Mouse (Mus musculus) erythroblast, embryonic 14.5 days (primary cell): ENCODE results near the gene Banp.

ENCODE experiments used
- GATA1 ChIP-seq: IDR thresholded peaks from 2 replicates; pipeline ENCODE4 v1.6.1; 2012; ENCODE audit warnings: low read length, inconsistent platforms, mixed read lengths
- TAL1 ChIP-seq: IDR thresholded peaks from 3 replicates; pipeline ENCODE4 v1.6.1; 2012; ENCODE audit warnings: low read length, inconsistent platforms, mixed read lengths

- TF ChIP-seq TAL1 (no peak), GATA1 (no peak)
Observed at GRCm38 (mm10) chr8:122056882-122057281, 107.3 kb downstream of the Banp start.
